Mouse (Mus musculus): ENCODE results near the gene Ncoa1.

- no peak for TF ChIP-seq CTCF (IDR thresholded peaks at IDR 0.05 in 2 of 3, conservative IDR thresholded peaks at IDR 0.05 in 1 of 3; ENCODE audit: control insufficient read depth in 1 of 3, insufficient read depth in 1 of 3, low read depth in 2 of 3, low read length in 3 of 3, poor library complexity in 1 of 3, severe bottlenecking in 1 of 3)
- TF ChIP-seq ELF1 (IDR thresholded peaks at IDR 0.05; ENCODE audit: low read depth, low read length) = no peak
- no peak for TF ChIP-seq MAX (IDR thresholded peaks at IDR 0.05; ENCODE audit: low read length)
- TF ChIP-seq MYC (IDR thresholded peaks at IDR 0.05; ENCODE audit: low read depth, low read length) = no peak
- no peak for TF ChIP-seq USF1 (IDR thresholded peaks at IDR 0.05; ENCODE audit: low read depth, low read length)
- TF ChIP-seq ETS1 (IDR thresholded peaks at IDR 0.05; ENCODE audit: low read depth, low read length) = no peak
- no peak for TF ChIP-seq ZNF384 (IDR thresholded peaks at IDR 0.05; ENCODE audit: low read depth, low read length)
- no peak for TF ChIP-seq POLR2A (IDR thresholded peaks at IDR 0.05; ENCODE audit: control insufficient read depth in 1 of 2, insufficient read depth in 1 of 2, low read depth in 1 of 2, low read length in 2 of 2, poor library complexity in 1 of 2)
These were observed 118.9 kb downstream of the Ncoa1 start for GRCm38 (mm10) chr12:4358100-4358499.

Measured in MEL (cell line).